Mouse (Mus musculus) ES-Bruce4 (cell line): Measurements from ENCODE around the gene Lao1.

ENCODE experiments used
- CTCF ChIP-seq: IDR thresholded peaks from one replicate; pipeline ENCODE4 v1.8.1; 2011; ENCODE audit warnings: low read depth, low read length
- EP300 ChIP-seq: IDR thresholded peaks from 2 replicates; pipeline ENCODE4 v1.6.1; 2011; ENCODE audit warnings: low read depth, low read length; ENCODE audit not compliant: insufficient read depth

DNA sequence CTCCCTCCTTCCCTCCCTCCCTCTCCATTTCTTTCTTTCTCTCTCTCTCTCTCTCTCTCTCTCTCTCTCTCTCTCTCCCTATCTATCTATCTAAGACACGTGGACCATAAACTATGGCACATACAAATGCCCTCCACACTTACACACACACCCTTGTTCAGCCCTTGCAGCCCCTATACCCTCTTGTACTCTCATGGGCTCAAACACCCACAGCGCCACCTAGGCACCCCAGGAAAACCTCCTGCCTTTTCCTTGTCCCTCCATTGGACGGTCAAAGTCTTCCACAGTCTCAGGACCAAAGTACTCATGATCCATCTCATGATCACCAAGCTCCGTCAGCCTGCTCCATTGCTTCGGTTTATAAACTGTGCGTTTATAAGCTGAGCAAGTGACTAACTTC lies 54.2 kb downstream of the Lao1 start:
- TF ChIP-seq CTCF: peak; percentile 78
- TF ChIP-seq EP300: no peak
